Mouse (Mus musculus) midbrain, embryonic 16.5 days (tissue): ENCODE measurements around the gene Ttc28. TPM values are rescaled to one million over a fixed set of nuclear protein-coding genes. Genes with fewer than 3 reads are reported as not detected.

ENCODE experiments used
- ATAC-seq: fragments of 200-750 bp; cut with Nextera tagmentation; 2 replicates; pipeline ENCODE4 v1.8.0; 2017; ENCODE audit warnings: moderate TSS enrichment
- H3K27ac ChIP-seq: fragments of 300-500 bp; sonication (generic); 2 replicates; pipeline ENCODE4 v1.5.1; 2014; ENCODE audit warnings: mild to moderate bottlenecking, low read length, mixed read lengths
- H3K27me3 ChIP-seq: fragments of 300-500 bp; sonication (generic); 2 replicates; pipeline ENCODE4 v1.6.1; 2014; ENCODE audit warnings: low read depth, low read length, mixed read lengths; ENCODE audit not compliant: control insufficient read depth, insufficient read depth
- H3K36me3 ChIP-seq: fragments of 300-500 bp; sonication (generic); 2 replicates; pipeline ENCODE4 v1.6.1; 2014; ENCODE audit warnings: mild to moderate bottlenecking, low read length, moderate library complexity, mixed read lengths; ENCODE audit not compliant: control insufficient read depth, insufficient read depth
- H3K4me1 ChIP-seq: fragments of 300-500 bp; sonication (generic); 2 replicates; pipeline ENCODE4 v1.6.1; 2014; ENCODE audit warnings: mild to moderate bottlenecking, low read length, mixed read lengths; ENCODE audit not compliant: control insufficient read depth, insufficient read depth
- H3K4me2 ChIP-seq: fragments of 300-500 bp; sonication (generic); 2 replicates; pipeline ENCODE4 v1.6.1; 2014; ENCODE audit warnings: mild to moderate bottlenecking, low read length, mixed read lengths
- H3K4me3 ChIP-seq: fragments of 300-500 bp; sonication (generic); 2 replicates; pipeline ENCODE4 v1.5.1; 2014; ENCODE audit warnings: low read depth, mild to moderate bottlenecking, low read length, moderate library complexity, mixed read lengths
- H3K9ac ChIP-seq: fragments of 300-500 bp; sonication (generic); 2 replicates; pipeline ENCODE4 v1.6.1; 2014; ENCODE audit warnings: low read depth, low read length, mixed read lengths
- H3K9me3 ChIP-seq: fragments of 300-500 bp; sonication (generic); replicated peaks from 2 replicates; pipeline ENCODE4 v1.6.1; 2014; ENCODE audit warnings: mild to moderate bottlenecking, low read length, mixed read lengths; ENCODE audit not compliant: control insufficient read depth, poor library complexity, severe bottlenecking
- WGBS: fragments of 180-500 bp; shearing (Covaris S2); extraction: QIAGEN DNeasy Blood & Tissue Kit; methylation state at CpG from one replicate; pipeline ENCODE4 v1.1.7; 2014; 5-methylcytosine and 5-hydroxymethylcytosine counted together
- polyA plus RNA-seq: library from polyadenylated mRNA; unstranded; fragments of >200 nt; fragmentation: Nextera tagmentation; extraction: Ambion mirVana; gene quantifications from 2 replicates; pipeline ENCODE4 v1.2.1, GENCODE M21; 2015

Gene Ttc28
- polyA plus RNA-seq, 1 experiment from 2014 or later = 16.6 TPM

- Histone ChIP-seq H3K4me2 (peak overlapping the region; percentile 8; the same call in 1 of the 2 replicates), H3K9me3 (no peaks in the 10 kb centered on the region), H3K36me3 (no peaks in the 10 kb centered on the region), H3K4me1 (peaks cover 34% of the 10 kb centered on the region), H3K27ac (no peak overlapping the region), H3K9ac (0 out of 2 replicates have a peak overlapping the region, but pooled peaks have one; percentile 10), H3K4me3 (no peak overlapping the region), H3K27me3 (no peaks in the 10 kb centered on the region)
- ATAC-seq = peak; percentile 44; the same call in 1 of the 2 replicates
- 37% methylated on average over 8 of the region's 8 CpGs for WGBS
Measured at GRCm38 (mm10) chr5:111207924-111208659, 328.5 kb downstream of the Ttc28 start.

- ATAC-seq = no peak
- H3K4me2 ChIP-seq = no peak overlapping the region
- peaks cover 32% of the 10 kb centered on the region for H3K4me1 ChIP-seq
- H3K9ac ChIP-seq = no peak overlapping the region
- no peak overlapping the region for H3K4me3 ChIP-seq
- WGBS = 36% methylated on average over 5 of the region's 5 CpGs
- H3K36me3 ChIP-seq = no peaks in the 10 kb centered on the region
- no peaks in the 10 kb centered on the region for H3K9me3 ChIP-seq
- H3K27ac ChIP-seq = no peak overlapping the region
- no peaks in the 10 kb centered on the region for H3K27me3 ChIP-seq
Measured at GRCm38 (mm10) chr5:111208660-111208969, 329.0 kb downstream of the Ttc28 start.

GRCm38 (mm10) chr5:111213935-111214450 is 334.4 kb downstream of the Ttc28 start:
- H3K4me2 ChIP-seq = no peak overlapping the region
- WGBS = 43% methylated on average over 8 of the region's 8 CpGs
- H3K9me3 ChIP-seq = no peaks in the 10 kb centered on the region
- peaks cover 42% of the 10 kb centered on the region for H3K4me1 ChIP-seq
- no peaks in the 10 kb centered on the region for H3K36me3 ChIP-seq
- no peaks in the 10 kb centered on the region for H3K27me3 ChIP-seq
- peak overlapping the region; percentile 79 for H3K27ac ChIP-seq
- no peak overlapping the region for H3K4me3 ChIP-seq
- no peak overlapping the region for H3K9ac ChIP-seq
- ATAC-seq = no peak

GRCm38 (mm10) chr5:111214890-111215289 is 335.3 kb downstream of the Ttc28 start:
- H3K27me3 ChIP-seq = no peaks in the 10 kb centered on the region
- H3K9ac ChIP-seq = 0 out of 2 replicates have a peak overlapping the region, but pooled peaks have one; percentile 46
- no peak overlapping the region for H3K4me3 ChIP-seq
- WGBS = 22% methylated on average over 13 of the region's 13 CpGs
- H3K36me3 ChIP-seq = no peaks in the 10 kb centered on the region
- ATAC-seq = peak; percentile 56
- no peaks in the 10 kb centered on the region for H3K9me3 ChIP-seq
- peak overlapping the region; percentile 79 for H3K27ac ChIP-seq
- H3K4me1 ChIP-seq = peaks cover 47% of the 10 kb centered on the region
- H3K4me2 ChIP-seq = peak overlapping the region; percentile 33; the same call in 1 of the 2 replicates

GRCm38 (mm10) chr5:111215722-111216121 is 336.1 kb downstream of the Ttc28 start:
- Histone ChIP-seq H3K9ac (no peak overlapping the region), H3K27me3 (no peaks in the 10 kb centered on the region), H3K4me2 (no peak overlapping the region), H3K4me1 (peaks cover 55% of the 10 kb centered on the region), H3K27ac (peak overlapping the region; percentile 36), H3K36me3 (no peaks in the 10 kb centered on the region), H3K9me3 (no peaks in the 10 kb centered on the region), H3K4me3 (no peak overlapping the region)
- WGBS = 62% methylated on average over 11 of the region's 11 CpGs
- 0 out of 2 replicates have a peak, but pooled peaks have one; percentile 23 for ATAC-seq

GRCm38 (mm10) chr5:111216166-111216565 is 336.6 kb downstream of the Ttc28 start:
- 90% methylated on average over 9 of the region's 9 CpGs for WGBS
- no peaks in the 10 kb centered on the region for H3K9me3 ChIP-seq
- no peaks in the 10 kb centered on the region for H3K27me3 ChIP-seq
- no peak overlapping the region for H3K4me2 ChIP-seq
- H3K36me3 ChIP-seq = no peaks in the 10 kb centered on the region
- H3K4me3 ChIP-seq = no peak overlapping the region
- no peak for ATAC-seq
- H3K4me1 ChIP-seq = peaks cover 60% of the 10 kb centered on the region
- H3K27ac ChIP-seq = peak overlapping the region; percentile 36
- H3K9ac ChIP-seq = no peak overlapping the region

- H3K9me3 ChIP-seq = no peaks in the 10 kb centered on the region
- WGBS = 58% methylated on average over 18 of the region's 18 CpGs
- no peak overlapping the region for H3K4me3 ChIP-seq
- no peak overlapping the region for H3K4me2 ChIP-seq
- no peak for ATAC-seq
- peak overlapping the region; percentile 28; the same call in 1 of the 2 replicates for H3K9ac ChIP-seq
- no peaks in the 10 kb centered on the region for H3K36me3 ChIP-seq
- no peak overlapping the region; the same call in 1 of the 2 replicates for H3K27ac ChIP-seq
- H3K4me1 ChIP-seq = peaks cover 67% of the 10 kb centered on the region
- H3K27me3 ChIP-seq = no peaks in the 10 kb centered on the region
Measured at GRCm38 (mm10) chr5:111217447-111218110, 338.0 kb downstream of the Ttc28 start.

- Histone ChIP-seq H3K27ac (no peak overlapping the region), H3K27me3 (no peaks in the 10 kb centered on the region), H3K4me2 (no peak overlapping the region), H3K4me3 (no peak overlapping the region), H3K9ac (no peak overlapping the region), H3K9me3 (no peaks in the 10 kb centered on the region), H3K36me3 (no peaks in the 10 kb centered on the region), H3K4me1 (peaks cover 67% of the 10 kb centered on the region)
- WGBS = 61% methylated on average over 6 of the region's 6 CpGs
- ATAC-seq = no peak
Measured at GRCm38 (mm10) chr5:111218111-111218891, 338.7 kb downstream of the Ttc28 start.
